Mouse (Mus musculus) cerebellum, adult 11 months (tissue): ENCODE data around the gene Grn.

ENCODE experiments used
- DNase-seq: peaks from one replicate; pipeline ENCODE4 v3.0.0; 2022

Gene Grn

DNA sequence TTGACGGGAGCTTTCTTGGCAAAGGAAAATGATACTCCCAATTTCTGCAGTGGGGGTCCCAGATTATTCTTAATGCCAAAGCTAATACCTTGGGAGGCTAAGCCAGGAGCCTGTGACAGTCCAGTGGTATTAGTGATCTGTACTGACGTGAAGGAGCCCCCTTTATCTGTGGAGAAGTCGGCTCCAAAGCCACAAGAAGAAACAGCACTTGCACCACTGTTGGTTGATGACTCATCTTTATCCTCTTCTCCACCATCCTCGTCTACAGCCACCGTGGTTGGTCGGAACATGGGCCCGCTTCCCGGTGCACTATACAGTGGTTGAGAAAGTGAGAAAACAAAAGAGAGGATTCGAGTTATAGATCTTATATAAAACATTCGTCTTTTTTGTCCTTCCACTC is 51.7 kb downstream of the Grn start:
- no peak for DNase-seq
